12 mouse cellular contexts compared by ENCODE assay signal in genomic region chr6:84155765-84156164, GRCm38 (mm10).
DNase-seq lines count a peak whose midpoint lies in the region; TF ChIP-seq lines count a peak whose summit lies in the region.
"Had no signal": no experiment of that assay in that cellular context is flagged by ENCODE, and none has a peak within 500 bp of the region (broad histone marks: within the 10 kb centered on the region; RNA-seq: fewer than 3 reads in every experiment).

No protein-coding gene starts in this region.

- peak overlapping the region; percentile 70; the same call in 1 of the 2 replicates for H3K9ac ChIP-seq in heart, adult 2 months (ENCODE audit: low read depth, low read length)
- H3K9ac ChIP-seq: embryonic facial prominence, embryonic 15.5 days; midbrain, embryonic 12.5 days had no signal

- intact Hi-C loops in heart, adult 2 months (cut with DNase I), result loop anchor here (2.0 to 5.0 kb wide), 2 partner anchors 25 to 72 kb away; no protein-coding TSS in a partner anchor
- intact Hi-C loops in heart, postnatal 10 days (cut with DNase I), result loop anchor here (5.0 kb wide), 1 partner anchor 87 kb away; no protein-coding TSS in a partner anchor

- H3K36me3 ChIP-seq in heart, adult 2 months (ENCODE audit: control insufficient read depth, insufficient read depth, low read length), result peaks cover 3% of the 10 kb centered on the region; the same call in 1 of the 2 replicates
- H3K36me3 ChIP-seq: embryonic facial prominence, embryonic 15.5 days; midbrain, embryonic 12.5 days had no signal

- peaks cover 7% of the 10 kb centered on the region; the same call in 1 of the 2 replicates for H3K4me1 ChIP-seq in heart, adult 2 months (ENCODE audit: control insufficient read depth, insufficient read depth, low read length)
- H3K4me1 ChIP-seq: midbrain, embryonic 12.5 days had no signal

- peak; percentile 87 for TF ChIP-seq EP300 in heart, adult 2 months (IDR thresholded peaks at IDR 0.05; ENCODE audit: insufficient read depth, low read depth, low read length)

- no peaks in the 10 kb centered on the region; the same call in 1 of the 2 replicates for H3K79me2 ChIP-seq in heart, adult 2 months (replicated peaks; ENCODE audit: control insufficient read depth, insufficient read depth, low read length)

- 0 out of 2 replicates have a peak, but pooled peaks have one; percentile 10 for TF ChIP-seq POLR2A in heart, adult 2 months (IDR thresholded peaks at IDR 0.05; ENCODE audit: insufficient read depth, low read depth, low read length)

- H3K27ac ChIP-seq in heart, adult 2 months, result peak overlapping the region; percentile 78
- H3K27ac ChIP-seq: embryonic facial prominence, embryonic 15.5 days; midbrain, embryonic 12.5 days had no signal

- H3K4me3 ChIP-seq in heart, adult 2 months, result no peak overlapping the region
- H3K4me3 ChIP-seq: embryonic facial prominence, embryonic 15.5 days; midbrain, embryonic 12.5 days had no signal

- TF ChIP-seq CTCF in heart, adult 2 months (IDR thresholded peaks at IDR 0.05), result no peak

- no peaks in the 10 kb centered on the region for H3K27me3 ChIP-seq in heart, adult 2 months (ENCODE audit: control insufficient read depth, insufficient read depth, low read length)
- H3K27me3 ChIP-seq: embryonic facial prominence, embryonic 15.5 days; midbrain, embryonic 12.5 days had no signal

- peak; percentile 59 for DNase-seq in adrenal gland, adult 2 months
- DNase-seq in adrenal gland, postnatal 4 days (ENCODE audit: low spot score in 2 of 2), result no peak
- DNase-seq in brain, adult 2 months (ENCODE audit: low read depth, low spot score), result peak; percentile 30
- DNase-seq in heart, adult 2 months, result peak; percentile 62 to 69
- DNase-seq in heart, postnatal 10 days, result peak; percentile 57 to 69
- DNase-seq in urinary bladder, postnatal 10 days (ENCODE audit: low spot score), result no peak
- no peak for DNase-seq in urinary bladder, postnatal 4 days (ENCODE audit: low spot score in 2 of 2)
- DNase-seq in lung, postnatal 4 days, result no peak
- DNase-seq: cerebellum, adult 9-10 months; lung, postnatal 14 days had no signal

- 48% methylated on average over 3 of the region's 3 CpGs for WGBS in heart, adult 2 months

Comparison
In these comparisons a context has a peak if more than half of its experiments do, and no peak if none do; other contexts are left out.
1. DNase-seq: peak in adrenal gland, adult 2 months (single experiment), brain, adult 2 months (single experiment), heart, adult 2 months (2 of 2) and heart, postnatal 10 days (2 of 2); none in adrenal gland, postnatal 4 days (0 of 2), urinary bladder, postnatal 10 days (single experiment), urinary bladder, postnatal 4 days (0 of 2) and lung, postnatal 4 days (0 of 2).